Mouse (Mus musculus) kidney, adult 2 months (tissue): ENCODE results near the gene Rgl3. TPM values are rescaled to one million over a fixed set of nuclear protein-coding genes. Genes with fewer than 3 reads are reported as not detected.

Experiments used
- DNase-seq: peaks from one replicate; pipeline ENCODE4 v3.0.0; 2021
- H3K27ac ChIP-seq: fragments of 200-500 bp; 2 replicates; pipeline ENCODE4 v1.5.1; 2012; ENCODE audit warnings: low read depth, low read length, control low read depth, inconsistent platforms; ENCODE audit not compliant: insufficient read depth
- H3K27me3 ChIP-seq: fragments of 200-500 bp; replicated peaks from 2 replicates; pipeline ENCODE4 v1.6.1; 2012; ENCODE audit warnings: mild to moderate bottlenecking, moderate library complexity, low read length, inconsistent platforms; ENCODE audit not compliant: control insufficient read depth, insufficient read depth
- H3K36me3 ChIP-seq: fragments of 200-500 bp; 2 replicates; pipeline ENCODE4 v1.6.1; 2012; ENCODE audit warnings: mild to moderate bottlenecking, moderate library complexity, low read length, inconsistent platforms; ENCODE audit not compliant: control insufficient read depth, insufficient read depth
- H3K4me1 ChIP-seq: fragments of 200-500 bp; 2 replicates; pipeline ENCODE4 v1.6.1; 2011; ENCODE audit warnings: low read length; ENCODE audit not compliant: control insufficient read depth, insufficient read depth
- H3K4me3 ChIP-seq: fragments of 200-500 bp; 2 replicates; pipeline ENCODE4 v1.5.1; 2011; ENCODE audit warnings: mild to moderate bottlenecking, low read depth, low read length, control low read depth; ENCODE audit not compliant: insufficient read depth
- CTCF ChIP-seq: fragments of 200-500 bp; conservative IDR thresholded peaks from 2 replicates; pipeline ENCODE4 v1.5.1; 2011; ENCODE audit warnings: low read depth, mild to moderate bottlenecking, control low read depth, low read length, moderate library complexity, mixed read lengths; ENCODE audit not compliant: insufficient read depth, insufficient read length
- POLR2A ChIP-seq: fragments of 200-500 bp; IDR thresholded peaks from one replicate; pipeline ENCODE4 v1.6.1; 2011; ENCODE audit warnings: low read depth, low read length, control low read depth
- WGBS: fragments of 180-500 bp; shearing (Covaris S2); methylation state at CpG from one replicate; pipeline ENCODE4 v1.1.7; 2018; 5-methylcytosine and 5-hydroxymethylcytosine counted together
- polyA plus RNA-seq: library from polyadenylated mRNA; depleted of rRNA; stranded (reverse); fragments of >200 nt; gene quantifications from 2 replicates; pipeline ENCODE4 v1.2.3, GENCODE M21; 2012

The Rgl3 gene
- polyA plus RNA-seq, 1 experiment = 88.2 TPM

DNA sequence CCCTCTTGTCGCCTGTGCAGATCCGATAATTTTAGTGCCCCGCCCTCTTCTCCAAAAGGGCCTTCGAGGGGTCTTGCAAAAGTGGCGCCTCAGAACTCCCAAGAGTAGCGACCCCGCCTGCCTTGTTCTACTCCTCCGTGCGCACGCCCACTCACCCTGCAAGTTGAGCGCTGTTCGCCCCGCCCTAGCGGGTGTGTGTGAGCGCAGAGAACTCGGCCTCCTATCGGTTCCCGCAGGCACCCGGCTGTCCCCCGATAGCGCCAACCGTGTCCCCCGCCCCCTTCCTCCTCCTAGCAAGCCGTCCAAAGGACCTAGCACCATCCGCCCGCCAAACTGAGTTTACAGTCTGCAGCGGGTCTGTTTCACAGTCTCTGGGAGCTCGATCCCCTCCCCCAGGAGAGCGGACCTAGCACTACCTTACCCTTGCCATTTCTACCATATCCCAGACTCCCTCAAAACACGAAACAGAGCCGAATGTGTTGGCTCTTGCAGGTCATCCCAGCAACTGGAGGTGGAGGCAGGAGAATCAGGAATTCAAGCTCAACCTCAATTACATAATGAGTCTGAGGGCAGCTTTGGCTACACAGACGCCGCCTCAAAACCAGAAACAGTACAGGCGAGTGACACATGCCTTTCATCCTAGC, 26.7 kb downstream of the Rgl3 start:
- Histone ChIP-seq H3K27ac (peak overlapping the region; percentile 2; the same call in 1 of the 2 replicates), H3K36me3 (no peaks in the 10 kb centered on the region), H3K27me3 (no peaks in the 10 kb centered on the region), H3K4me3 (peak overlapping the region; percentile 42), H3K4me1 (peaks cover 4% of the 10 kb centered on the region)
- WGBS = 6% methylated on average over 34 of the region's 34 CpGs
- DNase-seq = peak; percentile 68
- TF ChIP-seq POLR2A = no peak
- 0 out of 2 replicates have a peak, but pooled peaks have one; percentile 11 for TF ChIP-seq CTCF

GRCm38 (mm10) chr9:21962010-21962409, 27.2 kb downstream of the Rgl3 start:
- peak overlapping the region; percentile 13; the same call in 1 of the 2 replicates for H3K27ac ChIP-seq
- TF ChIP-seq POLR2A = no peak
- TF ChIP-seq CTCF = no peak
- DNase-seq = no peak

GRCm38 (mm10) chr9:21961366-21961980, 27.8 kb downstream of the Rgl3 start:
- 4% methylated on average over 35 of the region's 35 CpGs for WGBS
- H3K4me1 ChIP-seq = peaks cover 4% of the 10 kb centered on the region
- no peaks in the 10 kb centered on the region for H3K27me3 ChIP-seq
- TF ChIP-seq POLR2A (no peak), CTCF (no peak)
- H3K27ac ChIP-seq = no peak overlapping the region
- H3K36me3 ChIP-seq = no peaks in the 10 kb centered on the region
- H3K4me3 ChIP-seq = peak overlapping the region; percentile 42; the same call in 1 of the 2 replicates
- DNase-seq = no peak

More at GRCm38 (mm10) chr9:21962010-21962409, 27.2 kb downstream of the Rgl3 start:
- Histone ChIP-seq H3K36me3 (no peaks in the 10 kb centered on the region), H3K27me3 (no peaks in the 10 kb centered on the region), H3K4me3 (peak overlapping the region; percentile 42), H3K4me1 (peaks cover 4% of the 10 kb centered on the region)
- under 1% methylated on average over 15 of the region's 15 CpGs for WGBS

DNA sequence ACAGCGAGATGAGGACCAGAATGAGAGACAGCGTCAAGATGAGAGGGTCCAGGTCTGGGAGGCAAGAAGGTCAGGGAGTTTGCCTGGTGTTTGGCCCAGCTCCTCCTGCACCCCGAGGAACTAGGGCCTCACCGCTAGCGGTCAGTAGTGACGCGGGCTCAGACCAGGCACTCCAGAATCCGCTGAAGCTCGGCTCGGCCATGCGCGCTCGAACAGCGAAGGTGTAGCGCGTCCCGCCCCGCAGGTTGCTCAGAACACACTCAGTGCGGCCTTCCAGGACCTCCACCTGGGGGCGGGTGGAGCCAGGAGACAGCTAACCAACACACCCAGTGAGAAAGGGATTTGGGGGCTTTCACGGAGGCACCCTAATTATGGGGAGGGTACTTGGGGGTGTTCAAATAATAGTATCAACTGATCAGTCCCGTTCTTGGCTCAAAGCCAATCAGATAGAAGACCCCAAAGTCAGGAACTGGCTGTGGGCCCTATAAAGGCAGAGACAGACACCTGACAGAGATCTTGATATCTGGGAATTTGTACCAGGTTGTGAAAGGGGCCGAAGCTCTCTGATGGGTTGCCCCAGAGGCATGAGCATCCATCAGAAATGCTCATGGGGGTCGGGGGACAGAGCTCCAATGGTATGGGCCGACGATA, 28.6 kb downstream of the Rgl3 start:
- no peak for TF ChIP-seq CTCF
- TF ChIP-seq POLR2A = no peak
- Histone ChIP-seq H3K4me3 (no peak overlapping the region), H3K4me1 (peaks cover 7% of the 10 kb centered on the region), H3K36me3 (no peaks in the 10 kb centered on the region), H3K27me3 (no peaks in the 10 kb centered on the region), H3K27ac (peak overlapping the region; percentile 95)
- DNase-seq = peak; percentile 60
- WGBS = 20% methylated on average over 26 of the region's 26 CpGs

GRCm38 (mm10) chr9:21960135-21960534, 29.1 kb downstream of the Rgl3 start:
- DNase-seq = peak; percentile 70
- 32% methylated on average over 9 of the region's 9 CpGs for WGBS
- Histone ChIP-seq H3K4me1 (peaks cover 7% of the 10 kb centered on the region), H3K36me3 (no peaks in the 10 kb centered on the region), H3K27ac (peak overlapping the region; percentile 95), H3K27me3 (no peaks in the 10 kb centered on the region), H3K4me3 (no peak overlapping the region)
- TF ChIP-seq CTCF (no peak), POLR2A (no peak)

- DNase-seq = no peak
- H3K4me1 ChIP-seq = peaks cover 7% of the 10 kb centered on the region
- TF ChIP-seq CTCF (no peak), POLR2A (no peak)
- peak overlapping the region; percentile 75; the same call in 1 of the 2 replicates for H3K27ac ChIP-seq
- H3K27me3 ChIP-seq = no peaks in the 10 kb centered on the region
- WGBS = 88% methylated on average over 7 of the region's 7 CpGs
- H3K36me3 ChIP-seq = no peaks in the 10 kb centered on the region
- H3K4me3 ChIP-seq = no peak overlapping the region
These were observed 30.0 kb downstream of the Rgl3 start for GRCm38 (mm10) chr9:21959244-21959643.

- peaks cover 7% of the 10 kb centered on the region for H3K4me1 ChIP-seq
- no peaks in the 10 kb centered on the region for H3K36me3 ChIP-seq
- 71% methylated on average over 5 of the region's 5 CpGs for WGBS
- no peak overlapping the region for H3K27ac ChIP-seq
- no peak overlapping the region for H3K4me3 ChIP-seq
- no peak for TF ChIP-seq CTCF
- TF ChIP-seq POLR2A = no peak
- no peaks in the 10 kb centered on the region for H3K27me3 ChIP-seq
- no peak for DNase-seq
These were observed 30.9 kb downstream of the Rgl3 start for GRCm38 (mm10) chr9:21958372-21958771.
